Mouse (Mus musculus) layer of hippocampus, adult 11-12 months (tissue): ENCODE measurements at regions not wholly inside any gene's neighbourhood (a gene's known extent, or its start where the extent isn't known, plus 50 kb on each side); places are given as distances from the start of the nearest gene placed in this dataset.
A peak's percentile ranks its signal among the peaks of the same experiment; 100 is the strongest.

Source experiments
- DNase-seq: peaks from one replicate; pipeline ENCODE4 v3.0.0; 2022; ENCODE audit warnings: low spot score

GRCm38 (mm10) chr1:99237214-99237613, 535.4 kb upstream of the Cntnap5b start:
- DNase-seq: no peak

- peak; percentile 18 for DNase-seq
These were observed 487.0 kb upstream of the Cntnap5b start for GRCm38 (mm10) chr1:99285612-99286011.

GRCm38 (mm10) chr1:99287834-99288233, 484.7 kb upstream of the Cntnap5b start:
- no peak for DNase-seq

GRCm38 (mm10) chr1:99299139-99299538, 473.4 kb upstream of the Cntnap5b start:
- no peak for DNase-seq

GRCm38 (mm10) chr1:99317043-99317709, 455.4 kb upstream of the Cntnap5b start:
- no peak for DNase-seq

- DNase-seq: no peak
These were observed 454.9 kb upstream of the Cntnap5b start for GRCm38 (mm10) chr1:99317710-99318066.
